Mouse (Mus musculus): ENCODE data around the gene Olfr493. TPM values are rescaled to one million over a fixed set of nuclear protein-coding genes. Genes with fewer than 3 reads are reported as not detected.

Gene Olfr493
- total RNA-seq (2021): not detected
- long read RNA-seq, experiment 1: 0 reads
- long read RNA-seq, experiment 2: 0 reads

DNA sequence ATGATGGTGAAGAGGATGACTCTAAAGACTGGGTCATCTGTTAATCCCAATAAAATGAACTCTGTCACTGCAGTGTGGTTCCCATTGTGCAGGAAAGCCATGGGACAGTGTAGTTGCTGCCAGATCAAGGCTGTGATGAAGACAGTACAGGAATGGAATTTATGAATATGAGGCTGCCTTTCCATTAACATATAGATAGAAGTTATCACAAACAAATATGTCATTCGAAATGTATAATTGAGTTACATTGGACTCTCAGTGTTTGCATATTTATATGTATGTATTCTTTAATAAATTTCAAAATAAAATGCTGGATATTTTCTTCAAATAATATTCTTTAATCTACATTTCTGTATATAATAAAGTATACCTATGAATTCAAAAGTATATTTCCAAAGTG is at the start of gene Olfr493:
Gene Olfr493, minus strand, starts transcription at position 101 of the 400 bp plus-strand sequence.
- no peak for DNase-seq

DNA sequence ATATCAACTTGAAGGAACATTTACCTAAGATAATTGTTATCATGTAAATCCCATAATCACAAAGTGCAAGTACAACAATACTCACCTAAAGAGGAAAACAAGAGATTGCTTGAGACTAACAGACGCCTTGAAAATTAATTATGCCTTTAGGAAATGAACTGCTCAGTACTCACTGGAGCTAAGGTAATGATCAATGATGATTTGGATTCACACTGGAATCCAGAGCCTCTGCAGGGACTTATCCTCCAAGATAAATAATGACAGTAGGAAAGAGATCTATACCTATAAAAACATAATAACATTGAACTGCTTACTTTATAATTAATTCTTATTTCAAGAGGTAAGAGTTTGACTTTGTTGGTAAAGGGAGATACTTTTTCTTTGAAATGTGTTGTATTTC is 46.1 kb upstream of the Olfr493 start, which contains the start of gene Olfr495:
Gene Olfr495, plus strand, starts transcription at position 301 of the 400 bp plus-strand sequence.
- no peak for DNase-seq

DNA sequence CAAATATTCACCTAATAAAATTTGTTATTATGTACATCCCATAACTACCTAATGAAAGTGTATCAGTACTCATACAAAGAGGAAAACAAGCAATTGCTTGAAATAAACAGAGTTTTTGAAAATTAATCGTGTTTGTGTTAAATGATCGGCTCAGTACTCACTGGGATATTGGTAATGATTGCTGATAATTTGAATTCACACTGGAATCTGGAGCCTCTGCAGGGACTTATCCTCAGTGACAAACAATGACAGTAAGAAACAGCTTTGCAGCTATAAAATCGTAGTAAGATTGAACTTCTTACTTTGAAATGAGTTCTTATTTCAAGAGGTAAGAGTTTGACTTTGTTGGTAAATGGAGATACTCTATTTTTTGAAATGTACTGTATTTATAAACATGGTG is 18.3 kb upstream of the Olfr493 start, which contains the start of gene Olfr494:
Gene Olfr494, plus strand, starts transcription at position 301 of the 400 bp plus-strand sequence.
- no peak for DNase-seq

DNA sequence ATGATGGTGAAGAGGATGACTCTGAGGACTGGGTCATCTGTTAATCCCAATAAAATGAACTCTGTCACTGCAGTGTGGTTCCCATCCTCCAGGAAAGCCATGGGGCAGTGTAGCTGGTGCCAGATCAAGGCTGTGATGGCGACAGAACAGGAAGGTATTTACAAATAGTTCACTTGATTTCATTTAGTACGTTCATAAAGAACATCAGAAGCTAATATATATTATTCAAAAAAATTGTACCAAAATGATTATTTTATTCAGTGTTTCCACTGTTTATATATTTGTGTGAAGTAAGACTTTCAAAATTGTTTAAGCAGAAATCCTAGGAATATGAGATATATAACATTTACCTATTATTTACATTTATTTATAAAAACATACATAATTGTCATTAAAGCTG is 23.2 kb downstream of the Olfr493 start, which contains the start of gene Olfr492:
Gene Olfr492, minus strand, starts transcription at position 101 of the 400 bp plus-strand sequence.
- no peak for DNase-seq

DNA sequence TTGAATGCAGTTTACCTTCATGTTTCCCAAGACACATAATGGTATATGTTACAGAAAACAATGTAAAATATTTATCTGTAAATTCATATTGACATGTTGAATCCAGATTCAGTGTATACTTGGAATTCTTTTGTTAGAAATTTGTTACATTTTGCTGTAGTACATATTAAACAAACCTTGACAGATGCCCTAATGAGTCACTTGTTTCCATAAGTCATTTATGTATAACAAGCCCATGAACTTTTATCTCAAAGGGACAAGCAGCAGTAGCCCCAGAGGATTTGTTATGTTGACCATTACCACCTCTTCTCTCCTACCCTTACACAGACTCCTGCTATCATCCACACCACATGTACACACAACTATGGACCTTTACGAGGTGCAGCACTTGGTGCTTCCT is 33.6 kb downstream of the Olfr493 start, which contains the start of gene Olfr491:
Gene Olfr491, plus strand, starts transcription at position 301 of the 400 bp plus-strand sequence.
- no peak for DNase-seq

Other genes with a start within 250 kb of the Olfr493 start
- 1 to 10 TPM; 1.1 to 1.5 TPM for gene Olfr482, start 249.4 kb downstream of the Olfr493 start, total RNA-seq (2021)
- not detected for gene Olfr483, start 246.1 kb downstream of the Olfr493 start, total RNA-seq (2021)
- gene Olfr484, start 219.5 kb downstream of the Olfr493 start, total RNA-seq (2021): not detected
- gene Olfr485, start 187.1 kb downstream of the Olfr493 start, total RNA-seq (2021): not detected
- not detected for gene Olfr486, start 174.2 kb downstream of the Olfr493 start, total RNA-seq (2021)
- gene Olfr487, start 132.3 kb downstream of the Olfr493 start, total RNA-seq (2021): not detected
- not detected for gene Olfr488, start 88.6 kb downstream of the Olfr493 start, total RNA-seq (2021)
- not detected for gene Olfr490, start 58.0 kb downstream of the Olfr493 start, total RNA-seq (2021)
- gene Olfr491, start 33.5 kb downstream of the Olfr493 start, total RNA-seq (2021): not detected
- not detected for gene Olfr492, start 23.3 kb downstream of the Olfr493 start, total RNA-seq (2021)
- not detected for gene Olfr494, start 18.4 kb upstream of the Olfr493 start, total RNA-seq (2021)
- gene Olfr495, start 46.2 kb upstream of the Olfr493 start, total RNA-seq (2021): not detected
- gene Olfr497, start 73.4 kb upstream of the Olfr493 start, total RNA-seq (2021): not detected
- not detected for gene Olfr498, start 118.3 kb upstream of the Olfr493 start, total RNA-seq (2021)
- gene Olfr502, start 178.1 kb upstream of the Olfr493 start, total RNA-seq (2021): not detected
- gene Olfr503, start 197.5 kb upstream of the Olfr493 start, total RNA-seq (2021): not detected
- gene Olfr504, start 218.8 kb upstream of the Olfr493 start, total RNA-seq (2021): not detected